In the genomic region with DNA sequence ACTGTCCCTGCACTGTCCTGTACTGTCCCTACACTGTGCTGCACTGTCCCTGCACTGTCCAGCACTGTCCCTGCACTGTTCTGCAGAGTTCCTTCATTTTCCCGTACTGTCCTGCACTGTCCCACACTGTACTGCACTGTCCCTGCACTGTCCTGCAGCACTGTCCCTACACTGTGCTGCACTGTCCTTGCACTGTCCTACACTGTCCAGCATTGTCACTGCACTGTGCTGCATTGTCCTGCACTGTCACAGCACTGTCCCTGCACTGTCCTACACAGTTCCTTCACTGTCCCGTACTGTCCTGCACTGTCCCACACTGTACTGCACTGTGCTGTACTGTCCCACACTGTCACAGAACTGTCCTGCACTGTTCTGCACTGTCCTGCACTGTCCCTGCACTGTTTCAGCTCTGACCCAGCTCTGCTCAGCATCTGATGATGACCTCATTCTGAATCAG, we compare ENCODE assay signal across 12 mouse cellular contexts. TPM values are rescaled to one million over a fixed set of nuclear protein-coding genes. Genes with fewer than 3 reads are reported as not detected.
DNase-seq lines count a peak whose midpoint lies in the region; ATAC-seq lines count a peak whose summit lies in the region.
"Had no signal": no experiment of that assay in that cellular context is flagged by ENCODE, and none has a peak within 500 bp of the region (broad histone marks: within the 10 kb centered on the region; RNA-seq: fewer than 3 reads in every experiment).

No protein-coding gene starts in this region.

- H3K36me3 ChIP-seq in forebrain, embryonic 13.5 days (ENCODE audit: poor library complexity, severe bottlenecking): no peaks in the 10 kb centered on the region
- H3K36me3 ChIP-seq in forebrain, embryonic 16.5 days (ENCODE audit: control insufficient read depth, insufficient read depth): no peaks in the 10 kb centered on the region
- no peaks in the 10 kb centered on the region for H3K36me3 ChIP-seq in lung, embryonic 16.5 days (ENCODE audit: control insufficient read depth, insufficient read depth, low read length)
- no peaks in the 10 kb centered on the region for H3K36me3 ChIP-seq in liver, embryonic 12.5 days
- H3K36me3 ChIP-seq in stomach, embryonic 14.5 days (ENCODE audit: control insufficient read depth, insufficient read depth, low read length): no peaks in the 10 kb centered on the region

- no peak overlapping the region for H3K4me3 ChIP-seq in forebrain, embryonic 13.5 days
- H3K4me3 ChIP-seq in forebrain, embryonic 16.5 days (replicated peaks; ENCODE audit: low read length): no peak overlapping the region
- H3K4me3 ChIP-seq in lung, embryonic 16.5 days (ENCODE audit: low read length): no peak overlapping the region
- H3K4me3 ChIP-seq in liver, embryonic 12.5 days: no peak overlapping the region
- no peak overlapping the region for H3K4me3 ChIP-seq in stomach, embryonic 14.5 days (ENCODE audit: low read depth, low read length)

- H3K4me2 ChIP-seq in forebrain, embryonic 13.5 days: no peak overlapping the region
- H3K4me2 ChIP-seq in forebrain, embryonic 16.5 days (ENCODE audit: low read length): no peak overlapping the region
- no peak overlapping the region for H3K4me2 ChIP-seq in lung, embryonic 16.5 days (ENCODE audit: low read depth, low read length)
- no peak overlapping the region for H3K4me2 ChIP-seq in liver, embryonic 12.5 days
- H3K4me2 ChIP-seq in stomach, embryonic 14.5 days (replicated peaks; ENCODE audit: low read depth, low read length): no peak overlapping the region

- no peaks in the 10 kb centered on the region for H3K27me3 ChIP-seq in forebrain, embryonic 13.5 days
- no peaks in the 10 kb centered on the region for H3K27me3 ChIP-seq in forebrain, embryonic 16.5 days (replicated peaks; ENCODE audit: control insufficient read depth, insufficient read depth, low read length)
- no peaks in the 10 kb centered on the region for H3K27me3 ChIP-seq in lung, embryonic 16.5 days (ENCODE audit: control insufficient read depth, insufficient read depth, low read depth, low read length)
- peaks cover 6% of the 10 kb centered on the region; the same call in 1 of the 2 replicates for H3K27me3 ChIP-seq in liver, embryonic 12.5 days (replicated peaks)
- no peaks in the 10 kb centered on the region for H3K27me3 ChIP-seq in stomach, embryonic 14.5 days (ENCODE audit: control insufficient read depth, insufficient read depth, low read length)

- DNase-seq in lung, adult 18-20 months: no peak
- no peak for DNase-seq in thymus, postnatal 10 days (ENCODE audit: low spot score in 2 of 2)
- DNase-seq: adrenal gland, postnatal 10 days; left cerebral cortex, postnatal 4 days; thymus, adult 2 months had no signal

- no peaks in the 10 kb centered on the region for H3K4me1 ChIP-seq in forebrain, embryonic 13.5 days
- no peaks in the 10 kb centered on the region for H3K4me1 ChIP-seq in forebrain, embryonic 16.5 days (replicated peaks; ENCODE audit: control insufficient read depth, insufficient read depth, low read length)
- H3K4me1 ChIP-seq in lung, embryonic 16.5 days (replicated peaks; ENCODE audit: control insufficient read depth, insufficient read depth, low read length): no peaks in the 10 kb centered on the region
- H3K4me1 ChIP-seq in liver, embryonic 12.5 days: no peaks in the 10 kb centered on the region
- no peaks in the 10 kb centered on the region for H3K4me1 ChIP-seq in stomach, embryonic 14.5 days (ENCODE audit: control insufficient read depth, insufficient read depth, low read length)

- H3K9ac ChIP-seq in forebrain, embryonic 13.5 days: no peak overlapping the region
- H3K9ac ChIP-seq in forebrain, embryonic 16.5 days (replicated peaks; ENCODE audit: low read depth, low read length): no peak overlapping the region
- H3K9ac ChIP-seq in lung, embryonic 16.5 days (ENCODE audit: low read length): no peak overlapping the region
- no peak overlapping the region for H3K9ac ChIP-seq in liver, embryonic 12.5 days
- no peak overlapping the region for H3K9ac ChIP-seq in stomach, embryonic 14.5 days (replicated peaks; ENCODE audit: low read depth, low read length)

- ATAC-seq in forebrain, embryonic 13.5 days: peak; percentile 38; the same call in 1 of the 2 replicates
- ATAC-seq in forebrain, embryonic 16.5 days: no peak
- peak; percentile 31; the same call in 1 of the 2 replicates for ATAC-seq in lung, embryonic 16.5 days (ENCODE audit: low read depth)
- ATAC-seq in liver, embryonic 12.5 days: peak; percentile 55
- 0 out of 2 replicates have a peak, but pooled peaks have one; percentile 42 for ATAC-seq in stomach, embryonic 14.5 days (ENCODE audit: insufficient number of reproducible peaks, insufficient read depth, low FRiP score, low read depth)
- ATAC-seq in erythroid progenitor cell, adult 5-6 weeks (replicated peaks; ENCODE audit: low FRiP score, poor library complexity, severe bottlenecking): no peak
- ATAC-seq: intestine, embryonic 16.5 days had no signal

- H3K27ac ChIP-seq in forebrain, embryonic 13.5 days: no peak overlapping the region
- H3K27ac ChIP-seq in forebrain, embryonic 16.5 days (ENCODE audit: low read length): no peak overlapping the region
- no peak overlapping the region for H3K27ac ChIP-seq in lung, embryonic 16.5 days (ENCODE audit: low read length)
- no peak overlapping the region for H3K27ac ChIP-seq in liver, embryonic 12.5 days
- H3K27ac ChIP-seq in stomach, embryonic 14.5 days (ENCODE audit: low read length): no peak overlapping the region

- H3K9me3 ChIP-seq in forebrain, embryonic 13.5 days (replicated peaks): 0 out of 2 replicates have a peak, but pooled peaks cover 9% of the 10 kb centered on the region
- H3K9me3 ChIP-seq in forebrain, embryonic 16.5 days (ENCODE audit: control insufficient read depth, low read length): peaks cover 6% of the 10 kb centered on the region
- 0 out of 2 replicates have a peak, but pooled peaks cover 4% of the 10 kb centered on the region for H3K9me3 ChIP-seq in lung, embryonic 16.5 days (ENCODE audit: control insufficient read depth, low read length)
- H3K9me3 ChIP-seq in liver, embryonic 12.5 days (replicated peaks): no peaks in the 10 kb centered on the region
- peaks cover 3% of the 10 kb centered on the region; the same call in 1 of the 2 replicates for H3K9me3 ChIP-seq in stomach, embryonic 14.5 days (ENCODE audit: control insufficient read depth, low read depth, low read length)

- WGBS in forebrain, embryonic 13.5 days: 91% methylated on average over 2 of the region's 2 CpGs
- WGBS in forebrain, embryonic 16.5 days: 90% methylated on average over 2 of the region's 2 CpGs
- WGBS in lung, embryonic 16.5 days: 71% methylated on average over 2 of the region's 2 CpGs
- 62% methylated on average over 2 of the region's 2 CpGs for WGBS in liver, embryonic 12.5 days (ENCODE audit: insufficient replicate concordance)
- 84% methylated on average over 2 of the region's 2 CpGs for WGBS in stomach, embryonic 14.5 days

RNA-seq across cellular contexts. Expression of a gene that starts 21.0 kb away (rescaled TPM):
- 6.1 and 6.9 TPM in 2 replicates for polyA plus RNA-seq in forebrain, embryonic 13.5 days (2015; fragmentation: Nextera tagmentation; extraction: Ambion mirVana)
- polyA plus RNA-seq in forebrain, embryonic 16.5 days (2015; fragmentation: Nextera tagmentation; extraction: Ambion mirVana): 10.6 and 13.0 TPM in 2 replicates
- polyA plus RNA-seq in lung, embryonic 16.5 days (2015; fragmentation: Nextera tagmentation; extraction: Ambion mirVana): 13.3 and 14.7 TPM in 2 replicates
- polyA plus RNA-seq in liver, embryonic 12.5 days (2016; fragmentation: Nextera tagmentation; extraction: Ambion mirVana): 4.9 and 5.0 TPM in 2 replicates
- 11.7 and 12.4 TPM in 2 replicates for polyA plus RNA-seq in stomach, embryonic 14.5 days (2014; fragmentation: Nextera tagmentation; extraction: Ambion mirVana)
- total RNA-seq in erythroid progenitor cell, adult 5-6 weeks (2015; ENCODE audit: low replicate concordance): 25.2 and 43.2 TPM in 2 replicates
- total RNA-seq in erythroid progenitor cell, adult 5-6 weeks (2017; ENCODE audit: low replicate concordance): 3.3 and 6.9 TPM in 2 replicates

RNA-seq across cellular contexts. Expression of a gene that starts 35.3 kb away (rescaled TPM):
- 15.9 and 17.2 TPM in 2 replicates for polyA plus RNA-seq in forebrain, embryonic 13.5 days (2015; fragmentation: Nextera tagmentation; extraction: Ambion mirVana)
- polyA plus RNA-seq in forebrain, embryonic 16.5 days (2015; fragmentation: Nextera tagmentation; extraction: Ambion mirVana): 11.9 and 13.7 TPM in 2 replicates
- 11.7 TPM in 2 replicates for polyA plus RNA-seq in lung, embryonic 16.5 days (2015; fragmentation: Nextera tagmentation; extraction: Ambion mirVana)
- polyA plus RNA-seq in liver, embryonic 12.5 days (2016; fragmentation: Nextera tagmentation; extraction: Ambion mirVana): 17.2 and 20.0 TPM in 2 replicates
- 22.0 and 27.1 TPM in 2 replicates for polyA plus RNA-seq in stomach, embryonic 14.5 days (2014; fragmentation: Nextera tagmentation; extraction: Ambion mirVana)
- total RNA-seq in erythroid progenitor cell, adult 5-6 weeks (2015; ENCODE audit: low replicate concordance): 6.1 and 6.3 TPM in 2 replicates
- total RNA-seq in erythroid progenitor cell, adult 5-6 weeks (2017; ENCODE audit: low replicate concordance): 9.9 and 17.3 TPM in 2 replicates

Comparison
In these comparisons a context has a peak if more than half of its experiments do, and no peak if none do; other contexts are left out.
1. ATAC-seq: peak in forebrain, embryonic 13.5 days (single experiment), lung, embryonic 16.5 days (single experiment), liver, embryonic 12.5 days (single experiment) and stomach, embryonic 14.5 days (single experiment); none in forebrain, embryonic 16.5 days (single experiment) and erythroid progenitor cell, adult 5-6 weeks (single experiment).